Mouse (Mus musculus) cerebellum, adult 9-11 months (tissue): ENCODE data around the gene Rpl29.

Experiments used
- DNase-seq: peaks from one replicate; pipeline ENCODE4 v3.0.0; 2022

Rpl29 gene

DNA sequence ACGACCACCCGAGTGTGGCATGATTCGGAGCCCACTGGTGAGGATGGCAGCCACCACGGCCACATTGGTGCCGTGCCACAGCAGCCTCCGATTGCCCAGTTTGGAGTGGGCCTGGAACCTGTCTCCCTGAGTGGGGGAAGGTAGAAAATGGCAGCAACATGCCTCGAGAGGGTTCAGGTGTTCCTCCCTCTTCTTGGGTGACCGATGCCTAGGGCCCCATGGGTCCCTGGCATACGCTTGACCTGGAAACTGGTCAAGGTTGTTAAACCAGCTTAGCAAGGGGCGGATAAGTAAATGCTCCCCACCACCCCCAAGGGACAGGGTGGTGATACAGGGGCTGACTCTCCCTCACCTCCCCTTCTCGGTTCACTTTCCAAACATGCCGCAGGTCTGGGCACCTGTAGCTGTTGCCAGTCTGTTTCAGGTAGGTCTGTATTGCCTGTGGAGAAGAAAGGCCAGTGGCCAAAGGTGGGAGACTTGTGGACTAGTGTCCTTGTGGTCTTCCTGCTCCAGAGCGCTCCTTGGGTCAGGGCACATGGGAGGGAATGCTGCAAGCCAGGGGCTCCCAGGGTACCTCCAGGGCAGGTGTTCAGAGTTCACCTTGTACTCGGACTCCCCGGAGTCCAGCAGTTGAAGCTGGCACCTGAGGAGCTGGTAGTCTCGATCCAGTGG lies 44.0 kb downstream of the Rpl29 start:
- DNase-seq, result peak; percentile 78

- DNase-seq, result no peak
These were observed 44.5 kb downstream of the Rpl29 start for GRCm38 (mm10) chr9:106473753-106474105.

GRCm38 (mm10) chr9:106474456-106474855 lies 45.2 kb downstream of the Rpl29 start:
- peak; percentile 87 for DNase-seq

DNA sequence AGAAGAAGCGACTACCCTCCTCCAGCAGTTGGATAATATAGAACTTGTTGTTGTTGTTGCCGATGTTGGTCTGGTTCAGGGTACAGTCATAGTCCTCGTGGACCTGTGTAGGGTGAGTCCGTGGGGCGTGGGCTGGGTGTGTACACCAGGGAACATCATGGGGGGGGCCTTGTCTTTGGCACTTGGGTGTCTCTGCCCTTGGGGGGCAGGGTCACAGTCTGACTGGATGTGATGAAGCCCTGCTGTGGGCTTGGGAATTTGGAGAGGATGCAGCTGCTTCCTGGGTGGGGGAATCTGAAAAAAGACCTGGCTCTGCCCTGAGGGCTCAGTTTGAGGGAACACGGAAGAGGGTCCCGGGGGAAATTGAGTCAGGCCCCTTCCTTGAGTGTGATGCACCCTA lies 45.8 kb downstream of the Rpl29 start:
- peak; percentile 76 for DNase-seq

- no peak for DNase-seq
These were observed 46.4 kb downstream of the Rpl29 start, which contains the start of gene Rrp9 for GRCm38 (mm10) chr9:106475663-106476001. Gene Rrp9, plus strand, starts transcription at chr9:106475963.

DNA sequence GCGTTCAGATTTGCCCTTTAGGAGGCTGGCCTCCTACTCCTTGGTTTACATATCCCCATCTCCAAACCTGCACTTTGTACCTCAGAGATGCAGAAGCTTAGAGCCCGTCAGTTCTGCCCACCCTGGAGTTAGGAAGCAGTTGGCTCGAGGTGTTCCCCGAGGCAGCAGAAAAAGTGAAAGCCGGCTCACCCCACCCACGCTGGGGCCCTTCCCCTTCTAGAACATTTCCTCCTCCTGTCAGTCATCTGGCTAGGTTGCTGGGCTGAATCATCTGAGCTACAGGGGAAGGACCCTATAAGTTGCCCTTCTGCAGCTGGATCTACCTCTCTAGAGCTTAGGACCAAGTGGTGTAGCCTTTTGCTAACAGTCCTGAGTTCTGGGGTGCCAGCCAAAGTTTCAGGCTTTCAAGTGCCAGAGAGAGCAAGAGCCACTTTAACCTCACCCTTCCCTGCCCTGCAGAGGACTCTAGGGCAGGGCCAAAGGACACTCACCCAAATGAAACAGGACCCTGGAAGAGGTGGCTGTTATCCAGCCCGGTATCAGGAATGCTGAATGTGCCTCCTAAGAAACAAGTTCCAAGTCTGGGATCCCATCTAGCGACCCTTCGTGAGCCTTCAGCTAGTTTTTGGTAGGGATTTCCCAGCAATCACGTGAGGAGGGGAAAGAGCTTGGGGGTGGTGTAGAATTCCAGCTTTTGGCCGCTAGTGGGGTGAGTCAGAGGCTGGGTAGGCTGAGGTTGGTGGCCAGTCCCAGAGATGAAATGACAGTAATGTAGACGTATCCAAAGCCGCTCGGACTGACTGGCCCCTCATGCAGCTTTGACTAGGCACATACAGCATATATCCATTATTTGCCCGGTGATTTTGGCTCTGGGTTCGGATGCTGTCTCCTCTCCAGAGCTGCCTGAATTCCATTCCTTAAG lies 47.0 kb downstream of the Rpl29 start:
- no peak for DNase-seq

GRCm38 (mm10) chr9:106476924-106477484 lies 47.8 kb downstream of the Rpl29 start, which contains the start of gene Parp3:
Gene Parp3, minus strand, starts transcription at chr9:106476949.
- DNase-seq, result peak; percentile 100

GRCm38 (mm10) chr9:106477649-106478048 lies 48.4 kb downstream of the Rpl29 start:
- DNase-seq, result no peak

DNA sequence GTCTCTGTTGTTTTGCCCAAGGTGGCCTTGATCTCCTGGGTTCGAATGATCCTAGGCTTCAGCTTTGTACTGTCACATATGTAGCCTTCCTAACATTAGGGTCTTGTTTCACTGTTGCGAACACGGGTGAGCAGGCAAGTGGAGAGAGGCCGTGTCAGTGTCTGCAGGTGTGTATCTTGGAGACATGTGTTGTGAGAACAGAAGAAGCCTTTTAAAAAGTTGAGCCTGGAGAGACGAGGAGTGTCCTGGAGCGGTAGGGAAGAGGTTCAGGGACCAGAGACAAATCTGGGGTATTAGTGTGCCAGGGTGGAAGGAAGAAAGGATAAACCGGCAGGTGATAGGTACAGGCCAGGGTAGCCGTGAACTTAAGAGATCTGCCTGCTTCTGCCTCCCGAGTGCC lies 48.8 kb downstream of the Rpl29 start:
- DNase-seq, result peak; percentile 39

DNA sequence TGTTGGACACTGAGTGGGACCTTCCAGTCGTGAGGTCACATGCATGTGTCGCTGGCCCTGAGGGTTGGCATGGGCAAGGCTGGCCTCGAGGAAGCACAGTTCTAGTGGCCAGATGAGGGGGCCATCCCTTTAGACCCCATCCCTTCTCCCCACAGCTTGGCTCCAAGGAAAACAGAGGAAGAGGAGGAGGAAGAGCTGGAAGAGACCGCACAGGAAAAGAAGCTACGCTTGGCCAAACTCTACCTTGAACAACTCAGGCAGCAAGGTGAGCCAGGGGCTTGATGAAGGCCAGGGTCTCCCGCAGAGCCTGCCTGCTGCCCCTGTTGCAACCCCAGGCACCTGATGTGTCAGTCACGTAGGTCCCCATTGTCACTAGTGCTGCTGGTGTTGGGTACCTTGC lies 51.3 kb downstream of the Rpl29 start:
- no peak for DNase-seq

DNA sequence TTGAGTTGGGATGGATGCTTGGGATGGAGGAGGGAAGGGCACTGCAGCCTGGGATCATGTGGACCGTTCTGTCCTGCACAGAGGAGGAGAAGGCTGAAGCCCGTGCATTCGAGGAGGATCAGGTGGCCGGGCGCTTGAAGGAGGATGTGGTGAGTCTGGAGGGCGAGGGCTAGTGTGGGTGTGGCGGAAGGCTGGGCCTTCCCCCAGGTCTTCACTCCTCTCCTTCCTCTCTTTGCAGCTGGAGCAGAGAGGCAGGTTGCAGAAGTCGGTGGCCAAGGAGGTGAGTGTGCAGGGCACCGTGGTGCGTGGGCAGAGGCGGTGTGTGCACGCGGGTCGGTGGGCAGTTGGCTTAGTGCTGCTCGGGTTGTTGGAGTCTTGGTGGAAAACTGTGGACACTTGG lies 51.8 kb downstream of the Rpl29 start:
- DNase-seq, result peak; percentile 24
